Mouse (Mus musculus) frontal cortex, adult 2 months (tissue): ENCODE results near the gene Hspa4. TPM values are rescaled to one million over a fixed set of nuclear protein-coding genes. Genes with fewer than 3 reads are reported as not detected.
A peak's percentile ranks its signal among the peaks of the same experiment; 100 is the strongest.
"Not testable (repeated sequence)": the region's sequence is repeated elsewhere in the genome, so short reads cannot be mapped to it uniquely, and the experiment has no call there.

Experiments used
- DNase-seq, 2 experiments: peaks; one replicate each; pipeline ENCODE4 v3.0.0; 2022; ENCODE audit warnings: low spot score in 1 of 2; ENCODE audit errors: extremely low spot score in 1 of 2
- polyA plus RNA-seq: library from polyadenylated mRNA; depleted of rRNA; stranded (reverse); fragments of >200 nt; gene quantifications from 2 replicates; pipeline ENCODE4 v1.2.3, GENCODE M21; 2012; rRNA removed

Gene Hspa4
- polyA plus RNA-seq: 82.5 and 92.5 TPM in 2 replicates

GRCm38 (mm10) chr11:53300330-53301166 lies at the start of gene Hspa4:
Gene Hspa4, minus strand, starts transcription at chr11:53300457.
- DNase-seq: peak; percentile 97 to 99

GRCm38 (mm10) chr11:53345738-53346137 lies 45.5 kb upstream of the Hspa4 start:
- no peak for DNase-seq

- DNase-seq: no peak
Observed at GRCm38 (mm10) chr11:53345328-53345727, 45.1 kb upstream of the Hspa4 start.

- no peak for DNase-seq
Observed at GRCm38 (mm10) chr11:53342711-53343110, 42.5 kb upstream of the Hspa4 start.

GRCm38 (mm10) chr11:53341019-53341418 lies 40.8 kb upstream of the Hspa4 start:
- DNase-seq: not testable (repeated sequence)

GRCm38 (mm10) chr11:53337684-53338083 lies 37.4 kb upstream of the Hspa4 start:
- no peak for DNase-seq

GRCm38 (mm10) chr11:53336924-53337323 lies 36.7 kb upstream of the Hspa4 start:
- DNase-seq: no peak

- no peak for DNase-seq
Observed at GRCm38 (mm10) chr11:53336182-53336571, 35.9 kb upstream of the Hspa4 start.

GRCm38 (mm10) chr11:53335505-53336181 lies 35.4 kb upstream of the Hspa4 start:
- no peak for DNase-seq

- no peak for DNase-seq
Observed at GRCm38 (mm10) chr11:53332076-53332680, 31.9 kb upstream of the Hspa4 start.

- DNase-seq: no peak
Observed at GRCm38 (mm10) chr11:53331121-53331520, 30.9 kb upstream of the Hspa4 start.

- DNase-seq: no peak
Observed at GRCm38 (mm10) chr11:53330325-53330724, 30.1 kb upstream of the Hspa4 start.

GRCm38 (mm10) chr11:53324512-53324968 lies 24.3 kb upstream of the Hspa4 start, which contains the start of gene Zcchc10:
Gene Zcchc10, plus strand, starts transcription at chr11:53324679.
- peak; percentile 74 to 93 for DNase-seq

- DNase-seq: not testable (repeated sequence)
Observed at GRCm38 (mm10) chr11:53319867-53320266, 19.6 kb upstream of the Hspa4 start.

GRCm38 (mm10) chr11:53318568-53318967 lies 18.3 kb upstream of the Hspa4 start:
- not testable (repeated sequence) for DNase-seq

GRCm38 (mm10) chr11:53318041-53318440 lies 17.8 kb upstream of the Hspa4 start:
- DNase-seq: no peak

GRCm38 (mm10) chr11:53316996-53317395 lies 16.7 kb upstream of the Hspa4 start:
- DNase-seq: peak in 1 of 2 experiments; percentile 39

- DNase-seq: no peak
Observed at GRCm38 (mm10) chr11:53314770-53315173, 14.5 kb upstream of the Hspa4 start.

- not testable (repeated sequence) for DNase-seq
Observed at GRCm38 (mm10) chr11:53312823-53313222, 12.6 kb upstream of the Hspa4 start.

- DNase-seq: no peak
Observed at GRCm38 (mm10) chr11:53311385-53311784, 11.1 kb upstream of the Hspa4 start.

GRCm38 (mm10) chr11:53308884-53309310 lies 8.6 kb upstream of the Hspa4 start:
- DNase-seq: no peak
